Mouse (Mus musculus) kidney, postnatal 25 days (tissue): ENCODE data around the gene Cbx8.

Experiments used
- DNase-seq, 2 experiments: peaks; one replicate each; pipeline ENCODE4 v3.0.0; 2021; ENCODE audit warnings: mixed read lengths in 2 of 2

Cbx8 gene

GRCm38 (mm10) chr11:119040600-119041324, at the start of gene Cbx8:
Gene Cbx8, minus strand, starts transcription at chr11:119040969.
- peak; percentile 99 to 100 for DNase-seq

- peak; percentile 30 to 59 for DNase-seq
Observed at GRCm38 (mm10) chr11:119090076-119090960, 49.5 kb upstream of the Cbx8 start.

GRCm38 (mm10) chr11:119089235-119090075, 48.7 kb upstream of the Cbx8 start:
- DNase-seq, result peak; percentile 49 to 66

- DNase-seq, result peak; percentile 42 to 64
Observed at GRCm38 (mm10) chr11:119088391-119089234, 47.8 kb upstream of the Cbx8 start.

- peak; percentile 65 to 80 for DNase-seq
Observed at GRCm38 (mm10) chr11:119087301-119088082, 46.7 kb upstream of the Cbx8 start.

DNA sequence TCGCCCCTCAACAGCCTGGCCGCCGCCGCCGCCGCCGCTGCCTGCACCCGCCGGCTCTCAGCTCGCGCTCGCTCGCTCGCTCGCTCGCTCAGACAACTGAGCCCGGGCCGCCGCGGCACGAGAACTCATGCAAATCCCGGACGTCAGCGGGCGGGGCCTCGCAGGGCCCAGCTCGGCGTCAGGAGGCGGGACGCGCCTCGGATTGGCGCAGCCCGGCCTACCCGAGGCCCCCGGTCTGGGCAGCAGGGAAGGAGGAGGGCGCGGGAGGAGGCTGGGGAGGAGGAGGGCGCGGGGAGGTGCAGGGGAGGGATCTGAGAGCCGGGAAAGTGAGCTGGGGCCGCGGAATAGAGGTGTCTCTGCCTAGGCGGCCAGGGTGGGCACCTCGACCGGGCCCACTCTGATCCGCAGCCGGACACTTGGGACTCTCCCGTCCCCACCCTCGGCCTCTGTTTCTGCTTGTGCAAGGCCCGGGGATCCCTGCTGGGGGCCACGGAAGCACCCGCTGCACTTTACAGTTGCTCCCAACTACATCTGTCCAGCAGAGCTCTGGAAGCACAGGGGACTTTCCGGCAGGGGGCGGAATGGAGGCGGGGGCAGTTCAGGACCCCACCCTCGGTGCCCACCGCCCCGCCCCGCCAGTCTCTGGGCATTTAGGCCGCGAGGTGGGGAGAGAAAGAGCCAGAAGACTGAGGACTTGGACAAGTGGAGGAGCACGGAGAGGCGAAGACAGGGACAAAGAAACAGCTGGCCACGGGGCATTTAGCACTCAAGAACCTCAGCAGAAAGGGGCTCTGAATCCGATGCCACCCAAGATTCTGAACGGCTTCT, 45.6 kb upstream of the Cbx8 start, which contains the start of gene Cbx4:
Gene Cbx4, minus strand, starts transcription at position 78 of the 828 bp plus-strand sequence.
- DNase-seq, result peak; percentile 93 to 98

GRCm38 (mm10) chr11:119085279-119086062, 44.7 kb upstream of the Cbx8 start:
- peak; percentile 77 to 89 for DNase-seq

DNA sequence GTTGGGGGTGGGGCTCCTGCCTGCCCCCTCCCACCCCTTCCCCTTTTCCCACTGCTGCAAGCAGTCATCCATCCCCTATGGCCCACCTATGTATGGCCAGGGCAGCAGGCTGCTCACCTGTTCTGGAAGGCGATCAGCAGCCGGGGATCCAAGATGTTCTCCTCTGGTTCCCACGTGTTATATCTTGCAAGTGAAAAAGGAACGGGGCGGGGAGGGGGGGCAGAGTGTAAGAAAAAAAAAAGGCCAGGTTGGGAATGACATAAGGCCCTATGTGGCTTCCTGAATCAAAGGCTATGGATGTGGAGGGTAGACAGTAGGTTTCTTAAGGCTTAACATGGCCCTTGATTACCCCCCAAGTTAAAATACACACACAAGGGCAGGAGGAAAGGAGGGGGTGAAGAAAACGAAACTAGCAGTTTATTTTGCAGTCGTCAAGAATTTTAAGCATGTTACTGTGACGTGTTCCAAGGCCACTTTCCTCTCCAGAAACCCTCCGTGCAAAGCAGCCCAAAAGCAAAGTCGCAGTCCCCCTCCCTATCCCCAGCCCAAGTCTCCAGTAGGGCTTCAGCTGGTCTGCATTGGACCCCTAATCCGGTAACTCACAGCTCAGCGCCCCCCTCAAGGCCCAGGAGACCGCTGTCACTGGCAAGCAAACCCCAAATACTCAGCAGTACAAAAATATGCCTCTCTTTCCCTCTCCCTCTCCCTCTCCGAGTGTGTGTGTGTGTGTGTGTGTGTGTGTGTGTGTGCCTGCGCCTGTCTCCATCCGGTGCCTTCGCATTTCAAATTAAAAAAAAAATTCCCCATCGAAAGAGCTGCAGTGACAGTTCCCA, 43.9 kb upstream of the Cbx8 start:
- DNase-seq, result peak; percentile 52 to 61

DNA sequence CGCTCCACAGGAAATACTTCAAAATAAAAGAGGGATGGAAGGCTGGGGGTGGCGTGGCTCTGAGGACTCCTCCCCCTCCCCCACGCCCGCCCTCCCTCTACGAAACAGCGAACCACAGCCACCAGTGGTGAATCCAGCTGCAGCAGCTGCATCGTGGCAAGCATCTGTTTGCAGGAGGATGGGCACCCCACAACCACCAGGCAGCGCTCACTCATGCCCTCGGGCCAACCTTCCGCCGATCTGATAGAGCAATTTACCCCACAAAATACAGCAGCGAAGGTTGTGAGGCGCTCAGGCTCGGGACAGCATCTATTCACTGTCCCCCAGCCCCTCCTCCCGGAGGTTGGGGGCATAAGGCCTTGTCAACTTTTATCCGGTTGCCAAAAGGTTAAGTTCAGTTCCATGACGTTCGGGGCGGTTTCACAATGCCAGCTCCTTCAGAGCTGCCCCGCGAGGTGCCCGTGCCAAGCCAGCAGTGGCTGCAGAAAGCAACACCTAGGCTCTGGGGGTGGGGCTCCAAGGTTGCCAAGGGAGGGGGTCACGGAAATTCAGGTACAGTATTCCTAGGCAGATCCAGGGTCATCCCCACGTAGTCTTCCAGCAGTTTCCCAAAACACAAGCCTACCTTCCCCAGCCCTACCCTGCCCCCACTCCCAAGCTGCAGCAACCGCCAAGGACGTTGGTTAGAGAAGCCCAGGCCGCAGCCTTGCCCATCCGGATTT, 43.1 kb upstream of the Cbx8 start:
- DNase-seq, result peak; percentile 64 to 89

DNA sequence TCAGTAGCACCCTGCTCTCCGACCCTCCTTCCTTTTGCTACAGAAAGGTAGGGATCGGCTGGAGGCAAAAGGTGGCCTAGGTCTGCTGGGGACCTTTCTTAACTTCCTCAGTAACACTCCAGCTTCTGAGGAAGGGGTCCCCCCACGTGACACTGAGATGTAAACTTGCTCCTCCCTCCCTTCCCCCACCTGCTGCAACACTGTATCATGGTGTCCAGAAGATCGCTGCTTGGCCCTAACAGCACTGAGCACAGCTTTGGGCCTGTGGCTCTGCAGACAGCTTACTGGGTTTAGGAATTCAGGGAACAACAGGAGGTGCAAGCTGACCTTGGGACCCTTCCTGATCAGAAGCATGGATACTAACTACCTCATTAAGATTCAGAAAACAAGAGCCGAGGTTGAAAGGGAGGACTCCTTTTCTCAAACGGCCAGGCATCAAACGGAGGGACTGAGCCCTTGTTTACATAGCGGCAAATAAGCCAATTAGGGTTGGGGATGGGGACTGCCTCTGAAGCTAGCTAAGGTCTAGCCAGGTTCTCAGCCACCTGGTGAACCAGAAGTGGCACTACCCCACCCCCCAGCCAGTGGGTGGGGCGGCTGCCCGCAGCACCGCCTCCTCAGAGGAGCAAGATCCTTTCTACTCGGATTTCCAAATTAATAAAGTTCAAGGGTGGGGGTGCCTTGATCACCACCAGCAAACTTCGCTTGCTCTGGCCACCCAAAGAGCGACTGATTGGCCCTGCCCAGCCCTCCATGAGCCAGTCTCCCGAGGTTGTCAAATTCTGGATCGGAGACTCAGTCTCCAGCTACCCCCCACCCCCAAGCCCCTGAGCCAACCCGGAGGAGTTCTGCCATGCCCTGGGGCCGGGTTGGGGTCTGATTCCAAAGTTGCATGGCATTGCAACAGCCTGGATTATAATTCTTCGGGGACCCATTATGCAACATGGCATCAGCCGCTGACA, 42.1 kb upstream of the Cbx8 start:
- DNase-seq, result peak in 1 of 2 experiments; percentile 75

GRCm38 (mm10) chr11:119081839-119082637, 41.3 kb upstream of the Cbx8 start:
- peak; percentile 57 to 81 for DNase-seq

GRCm38 (mm10) chr11:119081148-119081838, 40.5 kb upstream of the Cbx8 start:
- peak in 1 of 2 experiments; percentile 36 for DNase-seq

- DNase-seq, result peak in 1 of 2 experiments; percentile 43
Observed at GRCm38 (mm10) chr11:119080461-119081147, 39.8 kb upstream of the Cbx8 start.

- no peak for DNase-seq
Observed at GRCm38 (mm10) chr11:119079445-119079837, 38.7 kb upstream of the Cbx8 start.
